Mouse (Mus musculus): ENCODE measurements at regions not wholly inside any gene's neighbourhood (a gene's known extent, or its start where the extent isn't known, plus 50 kb on each side); places are given as distances from the start of the nearest gene placed in this dataset.

DNA sequence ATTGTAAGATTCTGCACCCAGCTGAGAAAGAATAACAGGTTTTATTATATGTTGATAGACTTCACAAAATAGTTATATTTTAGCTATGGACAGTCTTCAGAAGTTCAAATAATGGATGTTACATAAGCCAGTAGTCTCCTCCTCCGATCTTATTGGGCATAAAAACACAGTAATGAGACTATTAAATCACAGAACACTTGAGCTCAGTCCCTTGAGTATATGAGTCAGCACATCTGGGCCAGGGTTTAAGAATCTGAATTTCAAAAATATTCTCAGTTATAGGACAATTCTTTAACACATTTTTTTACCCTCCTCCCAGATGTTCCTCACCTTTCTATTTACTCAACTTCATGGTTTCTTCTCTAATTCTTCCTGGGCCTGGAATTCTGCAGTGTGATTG, 1075.9 kb upstream of the Lrrc6 start:
- TF ChIP-seq CTCF (IDR thresholded peaks at IDR 0.05; ENCODE audit: insufficient read depth, low read length): no peak
- no peak for TF ChIP-seq POLR2A (IDR thresholded peaks at IDR 0.05; ENCODE audit: borderline replicate concordance, extremely low read depth, low read depth, low read length)

All from lung, adult 2 months (tissue).